Mouse (Mus musculus): ENCODE results near the gene Rad18.

GRCm38 (mm10) chr6:112688033-112688432 is 8.5 kb downstream of the Rad18 start:
- TF ChIP-seq USF1 (IDR thresholded peaks at IDR 0.05; ENCODE audit: low read depth) (no peak), CTCF (IDR thresholded peaks at IDR 0.05; ENCODE audit: control insufficient read depth, insufficient read depth, insufficient read length) (no peak)

Measured in C2C12 (cell line).